Mouse (Mus musculus) spleen, embryonic (tissue): ENCODE measurements at regions not wholly inside any gene's neighbourhood (a gene's known extent, or its start where the extent isn't known, plus 50 kb on each side); places are given as distances from the start of the nearest gene placed in this dataset.

Experiments
- CTCF ChIA-PET: fragments of 350-600 bp; sonication (Branson Sonifier 250); formaldehyde crosslinking; loops from one replicate; lab custom pipeline; 2022; lab: Charles Lee

DNA sequence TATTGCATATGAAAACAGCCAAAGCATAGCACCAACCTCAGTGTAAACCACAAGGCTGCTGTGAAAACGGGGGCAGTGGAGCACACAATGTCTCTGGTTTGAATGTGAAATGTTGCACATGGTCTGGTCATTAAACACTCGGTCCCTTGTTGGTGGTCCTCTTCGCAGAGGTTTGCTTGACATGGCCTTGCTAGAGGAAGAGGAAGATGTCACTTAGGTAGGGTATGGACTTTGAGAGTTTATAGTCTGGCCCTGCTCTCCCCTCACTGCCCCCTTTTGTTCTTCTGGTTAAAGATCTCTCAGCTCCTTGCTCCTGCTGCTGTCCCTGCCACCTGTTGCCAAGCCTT, 125.9 kb upstream of the Ift57 start:
- CTCF ChIA-PET, result interaction anchor here (0.6 kb wide), 1 partner anchor 88 kb away, joined by 8 read pairs; no protein-coding TSS in a partner anchor

DNA sequence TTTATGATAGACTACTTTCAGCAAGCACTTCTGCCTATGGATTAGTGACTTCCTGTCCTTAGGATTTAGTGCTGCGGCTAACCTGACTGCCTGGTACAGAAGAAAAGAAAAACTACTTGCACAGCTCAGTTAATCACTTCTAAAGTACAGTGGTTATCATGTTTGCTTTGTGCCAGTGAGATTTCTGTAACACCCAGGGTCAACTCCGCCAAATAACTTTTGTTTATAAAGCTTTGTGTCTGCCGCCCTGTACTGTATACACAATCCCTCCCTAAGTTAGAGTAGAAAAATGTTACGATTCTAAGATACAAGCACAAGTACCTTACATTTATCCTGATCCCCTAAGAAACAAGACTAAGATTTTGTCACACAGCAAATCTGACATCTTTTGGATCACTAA, 120.1 kb upstream of the Ift57 start:
- CTCF ChIA-PET, result no interaction called here

DNA sequence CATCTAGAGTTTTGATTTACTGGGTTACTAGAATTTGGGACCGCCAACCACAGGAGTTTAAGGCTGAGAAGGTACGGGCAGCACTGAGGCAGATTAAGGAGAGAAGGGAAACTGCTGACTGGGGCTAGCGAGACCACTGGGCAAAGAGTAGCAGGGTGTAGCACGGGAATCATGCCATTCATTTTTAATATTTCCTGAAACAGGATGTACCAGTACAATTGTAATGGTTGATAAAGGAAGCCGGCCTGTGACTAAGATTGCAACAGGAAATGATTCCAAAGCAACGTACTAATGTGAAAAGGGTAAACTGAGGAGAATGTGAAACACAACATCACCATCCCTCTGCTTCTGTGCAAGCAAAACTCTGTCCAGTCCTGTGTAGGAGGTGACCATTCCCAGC, 118.3 kb upstream of the Ift57 start:
- CTCF ChIA-PET, result no interaction called here

DNA sequence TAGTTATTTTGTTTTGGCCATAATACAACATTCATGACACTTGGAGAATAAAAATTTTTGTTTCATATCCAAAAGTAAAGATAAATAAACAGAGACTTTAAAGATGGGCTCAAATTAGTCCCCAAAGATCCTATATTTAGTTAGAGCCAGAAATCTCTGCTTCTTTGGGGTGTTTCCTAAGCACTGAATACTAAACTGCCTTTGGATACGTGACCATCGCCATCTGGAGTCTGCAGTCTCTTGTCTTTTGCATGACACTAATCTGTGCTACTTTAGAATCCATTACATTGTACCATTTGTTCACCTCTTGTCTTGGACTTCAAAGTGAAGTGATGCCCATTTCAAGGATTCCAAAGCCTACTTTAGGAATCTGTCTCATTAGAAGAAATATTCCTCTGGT, 92.5 kb upstream of the Ift57 start:
- CTCF ChIA-PET, result no interaction called here

DNA sequence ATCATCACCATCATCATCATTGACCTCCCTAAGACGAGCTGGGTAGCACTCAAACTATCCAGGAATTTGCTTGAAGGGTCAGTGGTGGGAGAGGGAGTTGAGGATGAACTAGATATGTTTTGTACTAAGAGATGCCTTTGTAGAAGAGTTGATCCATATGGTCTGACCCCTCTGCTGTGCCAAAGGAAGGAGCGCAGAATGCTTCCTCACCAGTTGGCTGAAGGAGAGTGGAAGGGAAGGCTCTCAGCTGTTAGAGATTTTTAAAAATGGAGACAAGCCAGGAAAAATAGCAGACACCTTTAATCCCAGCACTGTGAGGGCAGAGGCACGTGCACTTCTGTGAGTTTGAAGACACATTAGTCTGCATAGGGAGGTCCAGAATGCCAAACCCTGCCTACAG, 84.2 kb upstream of the Ift57 start:
- CTCF ChIA-PET, result no interaction called here

DNA sequence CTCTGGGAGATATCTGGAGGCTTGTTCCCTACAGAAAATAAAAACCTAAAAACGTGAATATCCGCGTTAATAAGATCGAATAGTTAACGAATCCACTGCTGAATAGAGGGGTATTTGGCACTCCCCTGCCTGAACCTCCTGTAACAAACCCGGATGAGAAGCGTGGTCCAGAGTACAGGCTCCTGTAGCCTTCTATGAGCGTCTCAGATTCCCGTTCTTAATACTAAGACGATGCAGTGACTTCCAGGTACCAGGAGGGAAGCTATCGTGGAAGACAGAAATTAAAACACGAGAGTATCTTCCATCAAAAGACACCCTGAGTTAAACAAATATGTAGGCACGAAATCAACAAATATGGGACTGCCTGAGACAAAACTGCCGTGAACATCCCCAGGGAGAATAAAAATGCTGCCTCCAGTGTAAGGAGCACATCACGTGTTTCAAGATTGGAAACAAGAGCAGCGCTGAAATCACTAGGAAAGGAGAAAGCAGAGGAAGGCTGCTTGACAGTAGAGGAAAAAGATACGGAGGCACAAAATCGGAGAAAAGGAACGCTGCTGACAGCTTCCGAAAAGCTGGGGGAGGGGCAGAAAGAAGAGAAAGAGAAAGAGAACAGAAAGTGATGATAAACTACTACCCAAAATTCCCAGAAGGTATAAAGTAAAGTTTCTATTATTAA, 83.6 kb upstream of the Ift57 start:
- CTCF ChIA-PET, result no interaction called here

DNA sequence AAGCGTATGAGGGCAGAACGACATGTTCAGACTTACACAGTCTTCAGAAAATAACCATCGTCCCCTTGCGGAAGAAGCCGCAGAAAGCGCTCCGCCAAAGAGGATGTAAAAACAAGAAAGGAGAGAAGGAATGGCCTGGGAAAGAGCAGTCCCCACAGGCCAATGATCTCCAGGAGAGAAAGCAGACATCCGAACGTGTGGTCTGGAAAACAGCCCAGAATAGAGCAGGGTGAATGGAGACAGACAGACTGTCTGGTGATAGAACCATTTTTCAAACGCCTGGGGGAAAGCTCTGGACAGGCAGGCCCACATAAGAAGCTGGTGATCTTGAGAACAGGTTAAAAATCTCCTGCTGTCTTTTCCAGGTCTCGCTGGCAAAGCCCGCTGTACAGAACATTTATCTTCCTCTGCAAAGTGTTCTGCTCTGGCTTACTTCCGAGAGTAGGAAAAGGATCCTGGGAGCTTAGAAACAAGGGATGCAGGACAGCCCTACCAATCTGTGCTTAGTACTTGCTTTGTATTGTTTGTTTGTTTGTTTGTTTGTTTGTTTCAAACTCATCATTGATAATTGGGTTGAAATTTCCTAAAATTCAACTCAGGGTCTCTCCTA, 82.7 kb upstream of the Ift57 start:
- CTCF ChIA-PET, result no interaction called here

DNA sequence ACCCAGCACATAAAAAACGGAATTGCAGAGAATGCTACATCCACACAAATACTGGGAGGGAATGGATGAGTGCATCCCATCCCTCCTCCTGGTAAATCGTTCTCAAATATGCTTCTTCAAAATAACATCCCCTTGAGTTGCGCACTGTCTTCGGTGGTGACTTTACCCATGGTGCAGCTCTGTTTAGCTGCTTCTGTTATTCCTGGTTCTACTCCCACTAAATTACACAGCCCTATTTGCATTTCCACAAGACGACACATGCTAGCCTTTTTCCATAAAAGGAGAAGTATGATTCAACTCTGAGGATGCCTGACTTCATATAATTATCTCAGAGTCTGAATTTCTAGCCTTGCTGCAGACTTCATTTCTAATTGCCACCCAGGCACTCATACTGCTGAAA, 65.5 kb upstream of the Ift57 start:
- CTCF ChIA-PET, result no interaction called here

DNA sequence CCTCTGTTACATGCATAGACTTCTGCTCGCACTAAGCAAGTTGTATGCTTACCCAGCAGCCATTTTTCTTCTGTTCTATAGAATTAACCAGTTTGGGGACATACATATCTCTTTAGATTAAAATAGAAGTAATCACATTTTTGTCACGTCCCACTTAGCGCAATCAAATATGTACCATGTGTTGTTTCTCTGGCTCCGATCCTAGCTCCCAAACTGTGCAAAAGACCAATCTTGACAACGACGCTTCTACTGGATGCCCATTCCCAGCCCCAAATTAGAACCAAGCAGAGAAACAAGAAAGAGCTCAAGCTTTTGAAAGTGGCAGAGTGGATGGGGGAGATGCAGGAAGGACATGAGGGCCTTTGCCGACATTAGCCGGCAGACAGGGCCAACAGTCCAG, 63.5 kb upstream of the Ift57 start:
- CTCF ChIA-PET, result no interaction called here

DNA sequence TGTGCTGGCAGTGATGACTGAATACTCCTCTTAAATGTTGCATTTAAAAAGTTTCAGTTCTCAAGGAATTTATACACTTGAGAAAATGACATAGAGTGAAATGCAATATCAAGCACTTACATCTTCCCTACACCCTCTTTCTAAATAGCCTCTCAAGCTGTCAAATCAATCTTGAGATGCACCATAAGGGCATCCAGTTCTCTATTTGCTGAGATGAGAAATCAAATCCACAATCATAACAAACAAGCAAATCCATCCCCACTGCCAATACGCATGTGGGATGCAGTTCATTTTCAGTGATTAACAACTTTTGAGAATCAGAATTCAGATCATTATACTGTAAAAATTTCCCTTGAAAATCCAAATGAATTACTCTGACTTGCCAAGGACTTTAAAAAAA, 62.6 kb upstream of the Ift57 start:
- CTCF ChIA-PET, result no interaction called here

DNA sequence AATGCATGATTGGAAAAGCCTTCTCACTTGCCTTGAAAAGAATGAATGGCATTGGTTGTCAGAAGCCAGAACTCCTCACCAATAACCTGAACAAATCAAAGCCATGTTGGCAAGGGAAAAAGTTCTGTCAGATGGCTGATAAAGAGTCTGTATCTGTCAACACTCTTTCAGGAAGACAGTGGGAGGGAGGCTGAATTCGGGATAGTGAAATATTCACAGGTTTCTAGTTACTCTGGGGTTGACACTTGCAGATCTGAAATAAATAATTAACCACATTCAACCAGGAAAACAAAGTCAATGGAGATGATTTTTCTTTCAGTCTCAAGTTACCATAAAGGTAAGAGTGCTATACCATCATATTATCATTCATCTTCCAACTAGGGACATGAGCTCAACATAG, 56.3 kb upstream of the Ift57 start:
- CTCF ChIA-PET, result no interaction called here

DNA sequence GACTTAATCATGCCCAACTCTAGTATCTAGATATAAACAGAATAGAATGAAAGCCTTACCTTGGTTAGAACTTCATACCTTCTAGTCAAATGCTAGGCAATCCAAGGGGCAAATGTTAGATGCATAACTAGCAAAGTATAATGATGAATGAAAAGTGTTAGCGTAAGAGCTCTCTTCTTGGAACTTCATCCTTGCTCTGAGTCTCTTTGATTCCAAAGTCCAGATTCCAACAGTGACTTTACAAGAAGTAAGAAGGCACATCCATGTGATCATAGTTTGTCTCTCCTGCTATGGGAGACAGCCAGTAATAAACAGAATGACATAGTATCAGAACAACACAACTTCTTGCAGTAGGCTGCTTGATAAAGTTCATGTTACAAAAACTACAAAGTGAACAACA, 54.6 kb upstream of the Ift57 start:
- CTCF ChIA-PET, result no interaction called here

DNA sequence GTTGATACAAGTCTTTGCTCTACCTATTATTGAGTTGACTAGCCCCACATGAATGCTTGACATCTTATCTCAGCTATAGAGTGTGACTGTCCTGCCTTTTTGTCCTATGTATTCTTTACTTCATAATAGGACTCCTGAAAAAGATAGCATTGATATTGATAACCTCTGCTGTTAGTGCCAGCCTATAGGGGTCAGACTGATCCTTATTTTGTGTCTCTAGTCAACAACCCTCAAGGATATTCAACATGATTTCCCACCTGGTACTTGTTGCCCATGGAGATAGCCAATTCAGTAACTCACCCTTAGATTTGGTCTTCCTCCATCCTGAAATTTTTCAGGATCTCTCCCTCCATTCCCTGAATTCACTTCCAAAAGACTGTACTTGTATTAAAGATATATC, 52.6 kb upstream of the Ift57 start:
- CTCF ChIA-PET, result no interaction called here
